Mouse (Mus musculus) heart, adult 2 months (tissue): ENCODE results near the gene Kcnk10.

Experiments used
- CTCF ChIP-seq: fragments of 200-600 bp; IDR thresholded peaks from 2 replicates; pipeline ENCODE4 v1.8.1; 2022; ENCODE audit warnings: antibody characterized with exemption, mild to moderate bottlenecking, moderate library complexity
- POLR2A ChIP-seq: fragments of 200-500 bp; IDR thresholded peaks from 2 replicates; pipeline ENCODE4 v1.6.1; 2011; ENCODE audit warnings: mild to moderate bottlenecking, low read depth, low read length, control low read depth; ENCODE audit not compliant: insufficient read depth

DNA sequence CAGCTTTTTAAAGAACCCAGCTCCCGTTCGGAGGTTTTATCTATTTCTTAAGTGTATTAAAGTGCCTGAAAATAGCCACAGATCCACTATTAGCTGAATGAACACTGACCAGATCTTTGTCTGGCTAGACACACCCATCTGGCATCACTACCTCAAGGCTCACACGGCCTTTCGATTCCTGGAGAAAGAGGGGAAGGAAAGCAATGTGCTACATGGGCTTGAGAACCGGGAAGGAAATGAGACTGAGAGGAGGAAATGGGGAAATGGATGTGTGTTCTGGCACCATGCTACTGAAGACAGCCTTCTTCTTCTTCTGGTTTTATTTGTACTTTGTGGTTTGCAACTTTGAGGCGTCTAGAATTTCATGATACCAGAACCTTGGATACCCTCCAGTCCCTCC, 8.7 kb downstream of the Kcnk10 start:
- TF ChIP-seq CTCF (no peak), POLR2A (no peak)
